Mouse (Mus musculus) testis, adult 2 months (tissue): ENCODE measurements around the gene Zfp280d. TPM values are rescaled to one million over a fixed set of nuclear protein-coding genes. Genes with fewer than 3 reads are reported as not detected.

Source experiments
- H3K27ac ChIP-seq: fragments of 200-500 bp; 2 replicates; pipeline ENCODE4 v1.5.1; 2012; ENCODE audit warnings: low read depth, low read length; ENCODE audit not compliant: control insufficient read depth, insufficient read depth
- H3K27me3 ChIP-seq: fragments of 200-500 bp; 2 replicates; pipeline ENCODE4 v1.6.1; 2012; ENCODE audit warnings: mild to moderate bottlenecking, low read length, moderate library complexity; ENCODE audit not compliant: control insufficient read depth, insufficient read depth
- H3K36me3 ChIP-seq: fragments of 200-500 bp; 2 replicates; pipeline ENCODE4 v1.6.1; 2012; ENCODE audit warnings: mild to moderate bottlenecking, low read length; ENCODE audit not compliant: control insufficient read depth, insufficient read depth
- H3K4me1 ChIP-seq: fragments of 200-500 bp; 2 replicates; pipeline ENCODE4 v1.6.1; 2012; ENCODE audit warnings: low read length; ENCODE audit not compliant: control insufficient read depth, insufficient read depth
- H3K4me3 ChIP-seq: fragments of 200-500 bp; 2 replicates; pipeline ENCODE4 v1.5.1; 2012; ENCODE audit warnings: low read depth, mild to moderate bottlenecking, low read length, moderate library complexity, mixed read lengths; ENCODE audit not compliant: control insufficient read depth
- CTCF ChIP-seq: fragments of 200-500 bp; IDR thresholded peaks from 2 replicates; pipeline ENCODE4 v1.5.1; 2012; ENCODE audit warnings: low read depth, mild to moderate bottlenecking, inconsistent platforms, low read length, moderate library complexity; ENCODE audit not compliant: control insufficient read depth, insufficient read depth, insufficient replicate concordance
- POLR2A ChIP-seq: fragments of 200-500 bp; IDR thresholded peaks from 2 replicates; pipeline ENCODE4 v1.6.1; 2012; ENCODE audit warnings: low read depth, mild to moderate bottlenecking, inconsistent platforms, low read length, moderate library complexity; ENCODE audit not compliant: control insufficient read depth
- polyA plus RNA-seq: library from polyadenylated mRNA; depleted of rRNA; stranded (reverse); fragments of >200 nt; gene quantifications from 2 replicates; pipeline ENCODE4 v1.2.3, GENCODE M21; 2012; rRNA removed

Zfp280d gene
- 12.9 and 14.4 TPM in 2 replicates for polyA plus RNA-seq

DNA sequence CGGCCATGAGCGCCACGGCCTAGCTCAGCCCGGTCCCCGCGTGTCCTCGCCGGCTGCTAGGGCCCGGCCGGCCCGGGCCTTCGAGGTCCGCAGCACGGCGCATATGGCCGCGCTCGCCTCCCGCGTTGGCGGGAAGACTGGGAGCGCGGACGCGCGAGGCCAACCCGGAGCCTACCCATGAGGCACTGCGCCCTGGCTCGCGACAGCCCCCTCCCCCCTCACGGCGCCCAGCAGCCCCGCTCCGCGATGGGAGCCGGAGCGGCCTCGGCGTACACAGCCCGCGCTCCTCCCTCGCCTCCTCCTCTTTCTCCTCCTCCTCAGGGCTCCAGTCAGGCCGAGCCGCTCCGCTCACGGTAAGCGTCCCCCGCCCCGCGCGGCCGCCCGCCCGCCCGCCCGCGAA lies at the start of gene Zfp280d:
Gene Zfp280d, plus strand, starts transcription at position 184 of the 400 bp plus-strand sequence.
- no peaks in the 10 kb centered on the region for H3K36me3 ChIP-seq
- peak within 1 kb of the TSS; percentile 100 for H3K27ac ChIP-seq
- TF ChIP-seq POLR2A (peak; percentile 75), CTCF (no peak)
- H3K4me3 ChIP-seq = peak within 1 kb of the TSS; percentile 100
- no peaks in the 10 kb centered on the region for H3K27me3 ChIP-seq
- H3K4me1 ChIP-seq = peaks cover 5% of the 10 kb centered on the region

GRCm38 (mm10) chr9:72226536-72226935 lies 48.1 kb upstream of the Zfp280d start:
- no peaks in the 10 kb centered on the region for H3K36me3 ChIP-seq
- no peak overlapping the region for H3K4me3 ChIP-seq
- no peaks in the 10 kb centered on the region for H3K4me1 ChIP-seq
- H3K27ac ChIP-seq = no peak overlapping the region
- no peak for TF ChIP-seq POLR2A
- TF ChIP-seq CTCF = no peak
- no peaks in the 10 kb centered on the region for H3K27me3 ChIP-seq

GRCm38 (mm10) chr9:72252656-72253055 lies 22.0 kb upstream of the Zfp280d start:
- Histone ChIP-seq H3K4me1 (no peaks in the 10 kb centered on the region), H3K27me3 (no peaks in the 10 kb centered on the region), H3K36me3 (no peaks in the 10 kb centered on the region), H3K4me3 (no peak overlapping the region), H3K27ac (no peak overlapping the region)
- no peak for TF ChIP-seq POLR2A
- TF ChIP-seq CTCF = no peak

- no peak overlapping the region for H3K4me3 ChIP-seq
- H3K27ac ChIP-seq = no peak overlapping the region
- H3K27me3 ChIP-seq = no peaks in the 10 kb centered on the region
- no peaks in the 10 kb centered on the region for H3K36me3 ChIP-seq
- peaks cover 2% of the 10 kb centered on the region; the same call in 1 of the 2 replicates for H3K4me1 ChIP-seq
- TF ChIP-seq CTCF (no peak), POLR2A (no peak)
These were observed 19.4 kb upstream of the Zfp280d start for GRCm38 (mm10) chr9:72255227-72255626.

- Histone ChIP-seq H3K4me3 (no peak overlapping the region), H3K36me3 (no peaks in the 10 kb centered on the region), H3K27me3 (no peaks in the 10 kb centered on the region), H3K27ac (no peak overlapping the region), H3K4me1 (peaks cover 2% of the 10 kb centered on the region; the same call in 1 of the 2 replicates)
- TF ChIP-seq CTCF = no peak
- TF ChIP-seq POLR2A = no peak
These were observed 18.0 kb upstream of the Zfp280d start for GRCm38 (mm10) chr9:72256646-72257045.

GRCm38 (mm10) chr9:72260337-72260736 lies 14.3 kb upstream of the Zfp280d start:
- Histone ChIP-seq H3K27me3 (no peaks in the 10 kb centered on the region), H3K36me3 (no peaks in the 10 kb centered on the region), H3K27ac (no peak overlapping the region), H3K4me3 (no peak overlapping the region), H3K4me1 (peaks cover 2% of the 10 kb centered on the region; the same call in 1 of the 2 replicates)
- TF ChIP-seq CTCF = no peak
- no peak for TF ChIP-seq POLR2A

GRCm38 (mm10) chr9:72264859-72265258 lies 9.8 kb upstream of the Zfp280d start:
- no peaks in the 10 kb centered on the region for H3K36me3 ChIP-seq
- H3K27ac ChIP-seq = no peak overlapping the region
- TF ChIP-seq POLR2A (no peak), CTCF (no peak)
- H3K4me3 ChIP-seq = no peak overlapping the region
- H3K27me3 ChIP-seq = no peaks in the 10 kb centered on the region
- peaks cover 2% of the 10 kb centered on the region; the same call in 1 of the 2 replicates for H3K4me1 ChIP-seq

GRCm38 (mm10) chr9:72270146-72270545 lies 4.5 kb upstream of the Zfp280d start:
- Histone ChIP-seq H3K27me3 (no peaks in the 10 kb centered on the region), H3K36me3 (no peaks in the 10 kb centered on the region), H3K4me3 (no peak overlapping the region), H3K27ac (no peak overlapping the region), H3K4me1 (no peaks in the 10 kb centered on the region; the same call in 1 of the 2 replicates)
- TF ChIP-seq POLR2A = no peak
- no peak for TF ChIP-seq CTCF
